In genomic region chr16:13532840-13533239, GRCm38 (mm10) we compare ENCODE assay signal across 9 mouse cellular contexts.
DNase-seq lines count a peak whose midpoint lies in the region; TF ChIP-seq lines count a peak whose summit lies in the region.
"Had no signal": no experiment of that assay in that cellular context is flagged by ENCODE, and none has a peak within 500 bp of the region (broad histone marks: within the 10 kb centered on the region; RNA-seq: fewer than 3 reads in every experiment).

No protein-coding gene starts in this region.

- TF ChIP-seq POLR2A in liver, adult 2 months (IDR thresholded peaks at IDR 0.05; ENCODE audit: extremely low read depth, insufficient read depth, low read length): no peak
- no peak for TF ChIP-seq POLR2A in cortical plate, adult 2 months (IDR thresholded peaks at IDR 0.05; ENCODE audit: extremely low read depth, insufficient read depth, low read length)

- no peak overlapping the region for H3K9ac ChIP-seq in liver, adult 2 months (ENCODE audit: low read depth, low read length)

- TF ChIP-seq CTCF in liver, adult 2 months (IDR thresholded peaks at IDR 0.05; ENCODE audit: low read depth, low read length): 0 out of 2 replicates have a peak, but pooled peaks have one; percentile 9
- TF ChIP-seq CTCF in cortical plate, adult 2 months (IDR thresholded peaks at IDR 0.05; ENCODE audit: extremely low read depth, insufficient read depth, low read length): peak; percentile 63

- DNase-seq in embryo, embryonic 10 days (ENCODE audit: low spot score): peak; percentile 31
- no peak for DNase-seq in embryo, embryonic 9.5 days (ENCODE audit: extremely low spot score)
- DNase-seq in liver, adult 2 months (ENCODE audit: extremely low read depth, low read depth, low spot score): peak; percentile 19
- DNase-seq in liver: no peak
- DNase-seq in lung, postnatal 25 days (ENCODE audit: low spot score): peak; percentile 31
- no peak for DNase-seq in spleen, postnatal 36 days (ENCODE audit: low spot score in 2 of 2)
- DNase-seq in T-cell, adult 2 months (ENCODE audit: low spot score): no peak

- no peaks in the 10 kb centered on the region for H3K36me3 ChIP-seq in liver, adult 2 months (ENCODE audit: control insufficient read depth, insufficient read depth, low read length)

- H3K4me3 ChIP-seq in liver, adult 2 months (ENCODE audit: insufficient read depth, low read depth, low read length): no peak overlapping the region
- H3K4me3 ChIP-seq in cortical plate, adult 2 months (ENCODE audit: insufficient read depth, low read length): no peak overlapping the region
- H3K4me3 ChIP-seq: megakaryocyte, embryonic 14.5 days had no signal

- no peaks in the 10 kb centered on the region for H3K79me2 ChIP-seq in liver, adult 2 months (ENCODE audit: control insufficient read depth, insufficient read depth, low read length)

- H3K27ac ChIP-seq in liver, adult 2 months (replicated peaks; ENCODE audit: insufficient read depth, low read depth, low read length): no peak overlapping the region
- H3K27ac ChIP-seq in cortical plate, adult 2 months (ENCODE audit: insufficient read depth, low read length): no peak overlapping the region

- H3K4me1 ChIP-seq in liver, adult 2 months (ENCODE audit: control insufficient read depth, insufficient read depth, low read length): no peaks in the 10 kb centered on the region
- no peaks in the 10 kb centered on the region for H3K4me1 ChIP-seq in cortical plate, adult 2 months (ENCODE audit: control insufficient read depth, insufficient read depth, low read length)

- H3K27me3 ChIP-seq in liver, adult 2 months (ENCODE audit: control insufficient read depth, insufficient read depth, low read length): no peaks in the 10 kb centered on the region

Comparison
In these comparisons a context has a peak if more than half of its experiments do, and no peak if none do; other contexts are left out.
1. DNase-seq: peak in embryo, embryonic 10 days (single experiment), liver, adult 2 months (single experiment) and lung, postnatal 25 days (single experiment); none in embryo, embryonic 9.5 days (single experiment), liver (single experiment), spleen, postnatal 36 days (0 of 2) and T-cell, adult 2 months (single experiment).